In genomic region chr3:60275249-60275838, GRCm38 (mm10) we compare ENCODE assay signal across 25 mouse cellular contexts.
"Had no signal": no experiment of that assay in that cellular context is flagged by ENCODE, and none has a peak within 500 bp of the region (broad histone marks: within the 10 kb centered on the region; RNA-seq: fewer than 3 reads in every experiment).

No protein-coding gene starts in this region.

- H3K36me3 ChIP-seq: heart, embryonic 10.5 days; heart, embryonic 12.5 days; hindbrain, embryonic 10.5 days; hindbrain, embryonic 12.5 days; limb, embryonic 13.5 days; limb, embryonic 15.5 days; liver, embryonic 12.5 days had no signal

- H3K4me2 ChIP-seq: heart, embryonic 12.5 days; hindbrain, embryonic 12.5 days; hindbrain, embryonic 14.5 days; limb, embryonic 13.5 days; limb, embryonic 15.5 days; liver, embryonic 12.5 days had no signal

- H3K4me3 ChIP-seq: gastrocnemius, adult 2 months; heart, adult 2 months; heart, embryonic 10.5 days; heart, embryonic 12.5 days; hindbrain, embryonic 10.5 days; hindbrain, embryonic 12.5 days; limb, embryonic 13.5 days; limb, embryonic 15.5 days; liver, embryonic 12.5 days had no signal

- ATAC-seq: hindbrain, embryonic 16.5 days; inflammation-experienced regulatory T-cells, adult 6 months; liver, embryonic 12.5 days had no signal

- H3K27me3 ChIP-seq: heart, embryonic 12.5 days; hindbrain, embryonic 12.5 days; limb, embryonic 13.5 days; limb, embryonic 15.5 days; liver, embryonic 12.5 days had no signal

- H3K9ac ChIP-seq: heart, embryonic 12.5 days; hindbrain, embryonic 12.5 days; hindbrain, embryonic 14.5 days; limb, embryonic 13.5 days; limb, embryonic 15.5 days; liver, embryonic 12.5 days; liver, embryonic 14.5 days had no signal

- H3K27ac ChIP-seq: gastrocnemius, adult 2 months; heart, adult 2 months; heart, embryonic 10.5 days; hindbrain, embryonic 10.5 days; hindbrain, embryonic 12.5 days; hindbrain, embryonic 14.5 days; limb, embryonic 13.5 days; limb, embryonic 15.5 days; liver, embryonic 12.5 days; liver, embryonic 14.5 days had no signal

- DNase-seq: gastrocnemius, adult 2 months; gastrocnemius, postnatal 10 days; gastrocnemius, postnatal 25 days; heart, adult 2 months; heart, postnatal 10 days; heart, postnatal 4 days; kidney, adult 11 months; kidney, adult 8-10 months; kidney, postnatal 10 days; kidney, postnatal 25 days; kidney, postnatal 4 days; layer of hippocampus, adult 9-11 months; layer of hippocampus, postnatal 36 days; left cerebral cortex, postnatal 4 days had no signal

- H3K9me3 ChIP-seq: heart, embryonic 10.5 days; heart, embryonic 12.5 days; hindbrain, embryonic 10.5 days; hindbrain, embryonic 12.5 days; limb, embryonic 13.5 days; limb, embryonic 15.5 days; liver, embryonic 12.5 days had no signal

- H3K4me1 ChIP-seq: heart, embryonic 10.5 days; heart, embryonic 12.5 days; hindbrain, embryonic 10.5 days; hindbrain, embryonic 12.5 days; limb, embryonic 13.5 days; limb, embryonic 15.5 days; liver, embryonic 12.5 days had no signal
